Mouse (Mus musculus): ENCODE data around the gene Chac1.

GRCm38 (mm10) chr2:119332177-119332661, 18.8 kb upstream of the Chac1 start:
- TF ChIP-seq CTCF (IDR thresholded peaks at IDR 0.05) = no peak
- TF ChIP-seq EP300 (IDR thresholded peaks at IDR 0.05) = no peak
